Mouse (Mus musculus): ENCODE measurements around the gene Styk1.

- TF ChIP-seq CTCF (IDR thresholded peaks at IDR 0.05; ENCODE audit: low read depth), result no peak
- TF ChIP-seq EP300 (IDR thresholded peaks at IDR 0.05; ENCODE audit: low read depth), result no peak
Measured at GRCm38 (mm10) chr6:131338787-131339186, 14.6 kb downstream of the Styk1 start.
